Mouse (Mus musculus) gastrocnemius, postnatal 4 days (tissue): ENCODE measurements around the gene Gm20388. TPM values are rescaled to one million over a fixed set of nuclear protein-coding genes. Genes with fewer than 3 reads are reported as not detected.

Source experiments
- DNase-seq, 2 experiments: peaks; one replicate each; pipeline ENCODE4 v3.0.0; 2021 to 2022; ENCODE audit warnings: low spot score in 2 of 2, mixed read lengths in 2 of 2
- total RNA-seq, 2 experiments: library from RNA; stranded (reverse); gene quantifications; 2 replicates each; pipeline ENCODE4 v1.2.3; 2021

Gm20388 gene
- total RNA-seq, 2 experiments from 2014 or later, result 12.8 to 22.8 TPM

DNA sequence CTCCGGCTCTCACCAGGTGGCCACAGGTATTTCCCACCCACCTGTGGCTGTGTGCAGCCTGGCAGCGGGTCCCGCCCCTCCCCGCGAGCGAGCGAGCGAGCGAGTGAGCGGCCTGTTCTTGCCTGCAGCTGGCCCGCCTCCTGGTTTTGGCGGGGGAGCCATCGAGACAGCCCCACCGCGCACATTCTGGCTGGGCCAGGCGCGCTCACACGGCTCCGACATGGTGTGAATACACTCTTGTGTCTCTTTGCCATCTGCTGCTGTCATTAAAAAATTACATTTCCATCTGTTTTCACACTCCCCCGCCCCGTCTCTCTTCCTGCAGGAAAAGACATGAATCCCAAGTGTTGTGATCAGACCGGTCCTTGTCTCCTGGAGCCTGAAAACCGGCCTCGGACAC, 687.9 kb downstream of the Gm20388 start:
- DNase-seq, result peak; percentile 43 to 60

DNA sequence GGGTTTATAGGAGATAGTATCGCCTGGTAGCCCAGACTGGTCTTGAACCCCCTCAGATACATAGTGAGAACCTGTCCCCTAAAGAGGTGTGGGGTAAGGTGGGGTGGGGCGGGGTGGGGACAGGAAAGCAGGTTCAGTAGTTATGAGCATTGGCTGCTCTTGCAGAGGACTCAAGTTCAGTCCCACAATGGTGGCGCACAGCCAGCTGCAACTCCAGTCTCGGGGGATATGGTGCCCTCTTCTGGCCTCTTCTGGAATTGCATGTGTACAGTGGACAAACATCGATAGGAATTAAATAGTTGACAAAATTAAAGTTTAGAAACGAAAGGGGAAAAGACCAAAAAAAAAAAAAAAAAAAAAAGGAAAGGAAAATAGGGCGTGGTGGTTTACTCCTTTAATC, 688.9 kb downstream of the Gm20388 start:
- DNase-seq, result peak; percentile 80 to 85

DNA sequence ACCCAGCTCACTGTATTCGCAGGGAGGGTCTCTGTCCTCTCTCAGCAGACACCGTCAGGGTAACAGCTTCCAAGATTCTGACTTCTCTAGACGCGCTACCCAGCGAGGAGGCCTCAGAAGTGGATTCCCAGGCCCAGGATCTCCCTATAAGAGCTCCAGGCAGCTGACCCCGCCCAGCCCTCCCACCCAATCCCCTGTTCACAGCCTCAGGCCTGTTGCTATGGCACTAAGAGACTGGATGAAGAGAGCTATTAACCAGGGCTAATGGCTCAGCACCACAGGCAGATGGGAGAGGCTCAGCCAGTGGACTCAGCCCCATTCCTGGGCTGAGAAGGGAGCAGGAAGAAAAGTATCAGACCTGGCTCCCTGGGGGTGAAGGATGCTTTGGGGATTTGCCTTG, 692.0 kb downstream of the Gm20388 start:
- no peak for DNase-seq

DNA sequence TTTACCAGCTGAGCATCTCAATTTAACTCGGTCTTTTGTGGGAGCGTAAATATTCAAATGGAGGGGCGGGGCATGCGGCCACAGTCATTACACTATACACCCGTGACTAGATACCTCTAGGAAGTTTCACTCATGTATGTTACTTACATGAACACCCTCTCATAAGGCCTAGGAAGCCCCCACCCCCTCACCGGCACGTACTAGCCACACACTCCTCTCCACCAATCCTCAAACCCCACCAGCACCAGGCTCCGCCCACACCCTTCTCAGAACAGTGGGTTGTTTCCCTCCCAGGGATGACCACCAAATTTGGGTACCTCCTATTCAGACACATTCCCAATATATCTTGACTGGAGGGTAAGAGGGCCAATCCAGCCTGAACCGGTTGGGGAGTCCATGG, 696.8 kb downstream of the Gm20388 start:
- no peak for DNase-seq

DNA sequence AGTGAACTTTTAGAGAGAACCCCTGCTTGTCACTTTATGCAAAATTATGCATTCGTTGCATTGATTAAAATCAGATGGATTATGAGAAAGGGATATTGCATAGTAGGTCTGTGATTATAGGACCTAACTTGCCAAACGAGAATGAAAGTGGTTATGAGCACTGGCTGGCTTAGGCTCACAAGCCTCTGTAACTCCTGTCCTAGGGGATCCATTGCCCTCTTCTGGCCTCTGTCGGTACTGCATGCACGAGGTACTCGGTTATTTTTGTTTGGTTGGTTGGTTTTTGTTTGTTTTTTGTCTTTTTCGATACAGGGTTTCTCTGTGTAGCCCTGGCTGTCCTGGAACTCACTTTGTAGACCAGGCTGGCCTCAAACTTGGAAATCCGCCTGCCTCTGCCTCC, 697.2 kb downstream of the Gm20388 start:
- peak; percentile 49 to 75 for DNase-seq

DNA sequence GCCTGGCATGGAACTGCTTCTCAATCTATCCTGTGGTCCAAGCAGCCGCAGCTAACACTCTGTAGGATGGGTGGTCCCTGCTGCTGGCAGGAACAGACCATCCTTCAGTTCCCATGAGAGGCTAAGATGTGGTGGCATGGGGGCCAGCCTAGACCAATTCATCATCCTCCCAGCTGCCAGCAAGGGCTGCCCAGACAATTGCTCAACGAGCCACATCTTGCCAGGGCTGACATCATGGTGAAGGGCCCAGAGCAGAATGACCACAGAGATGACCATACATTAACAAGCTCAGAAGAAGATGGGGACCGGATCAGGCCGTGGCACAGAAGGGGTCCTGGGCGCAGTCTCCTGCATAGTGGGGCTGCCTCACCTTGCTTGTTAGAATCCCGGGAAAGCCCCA, 700.2 kb downstream of the Gm20388 start:
- DNase-seq, result no peak

DNA sequence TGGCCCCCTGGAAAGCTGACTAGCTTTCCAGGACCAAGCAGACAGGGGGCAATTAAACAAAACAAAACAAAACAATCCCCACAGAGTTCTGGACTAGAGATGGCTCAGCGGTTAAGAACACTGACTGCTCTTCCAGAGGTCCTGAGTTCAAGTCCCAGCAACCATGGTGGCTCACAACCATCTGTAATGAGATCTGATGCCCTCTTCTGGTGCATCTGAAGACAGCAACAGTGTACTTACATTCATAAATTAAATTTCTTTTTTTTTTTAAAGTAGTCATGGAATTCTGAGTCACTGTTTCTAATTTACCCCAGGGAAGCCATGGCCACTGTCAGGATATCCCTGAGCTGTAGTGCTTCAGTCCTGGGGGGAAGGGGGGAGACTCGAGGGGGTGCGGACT, 703.9 kb downstream of the Gm20388 start:
- no peak for DNase-seq

DNA sequence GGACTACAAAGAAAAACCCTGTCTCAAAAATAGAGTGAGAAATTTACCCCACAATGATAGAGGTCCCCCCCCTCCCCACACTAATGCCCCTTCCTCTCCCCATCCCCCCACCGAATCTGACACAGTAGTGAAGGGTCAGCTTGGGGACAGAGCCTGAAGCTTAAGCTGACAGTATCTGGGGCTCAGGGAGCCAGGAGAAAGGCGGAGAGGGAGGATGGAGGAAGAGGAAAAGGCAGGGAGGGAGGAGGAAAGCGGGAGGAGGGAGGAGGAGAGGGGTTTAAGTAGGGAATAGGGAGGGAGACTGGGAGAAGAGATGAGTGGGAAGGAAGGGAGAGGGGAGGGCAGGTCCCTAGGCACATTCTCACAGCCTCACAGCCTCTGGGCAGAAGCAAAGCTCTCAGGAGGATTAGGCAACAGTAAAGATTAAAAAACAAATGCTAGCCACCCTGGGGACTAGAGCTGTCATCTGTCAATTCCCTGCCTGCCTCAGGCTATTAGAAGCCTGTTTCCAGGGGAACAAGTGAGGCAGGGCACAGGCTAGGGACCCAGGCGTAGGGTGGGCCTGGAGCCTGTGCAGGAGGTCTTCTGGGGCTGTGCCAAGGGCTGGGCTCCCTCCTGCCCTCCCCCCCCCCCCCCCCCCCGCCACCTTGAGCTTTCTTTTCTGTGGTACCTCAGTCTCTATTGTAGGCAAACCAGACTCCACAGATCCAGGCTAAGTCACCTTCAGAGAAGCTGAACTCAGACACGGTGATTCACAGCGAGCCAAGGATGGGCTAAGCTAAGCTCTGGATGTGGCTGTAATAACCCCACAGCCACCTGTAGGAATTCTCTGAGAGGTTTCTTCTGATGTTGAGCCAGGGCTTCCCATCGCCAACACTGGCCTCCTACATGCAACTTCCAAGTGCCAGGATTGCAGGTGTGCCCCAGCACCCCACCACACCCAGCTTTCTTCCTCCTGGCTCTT, 706.3 kb downstream of the Gm20388 start:
- DNase-seq, result no peak

DNA sequence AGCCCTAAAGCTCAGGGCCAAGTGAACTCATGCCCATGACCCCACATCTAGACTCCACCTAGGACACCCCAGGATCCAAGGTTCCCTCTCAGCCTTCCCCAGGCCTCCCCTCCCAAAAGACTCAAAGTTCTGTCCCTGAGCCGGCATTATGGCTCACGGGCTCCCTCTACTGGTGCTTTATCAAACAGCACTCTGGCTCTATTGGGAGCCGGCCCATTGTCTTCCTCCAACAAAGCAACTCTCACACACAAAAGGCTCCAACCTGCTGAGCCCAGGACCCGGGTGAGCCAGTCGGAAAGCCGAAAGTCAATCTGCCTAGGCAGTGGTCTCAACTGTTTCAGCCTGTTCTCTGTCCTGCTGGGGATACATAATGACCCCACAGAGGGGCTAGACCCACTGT, 707.5 kb downstream of the Gm20388 start:
- peak in 1 of 2 experiments; percentile 70 for DNase-seq

DNA sequence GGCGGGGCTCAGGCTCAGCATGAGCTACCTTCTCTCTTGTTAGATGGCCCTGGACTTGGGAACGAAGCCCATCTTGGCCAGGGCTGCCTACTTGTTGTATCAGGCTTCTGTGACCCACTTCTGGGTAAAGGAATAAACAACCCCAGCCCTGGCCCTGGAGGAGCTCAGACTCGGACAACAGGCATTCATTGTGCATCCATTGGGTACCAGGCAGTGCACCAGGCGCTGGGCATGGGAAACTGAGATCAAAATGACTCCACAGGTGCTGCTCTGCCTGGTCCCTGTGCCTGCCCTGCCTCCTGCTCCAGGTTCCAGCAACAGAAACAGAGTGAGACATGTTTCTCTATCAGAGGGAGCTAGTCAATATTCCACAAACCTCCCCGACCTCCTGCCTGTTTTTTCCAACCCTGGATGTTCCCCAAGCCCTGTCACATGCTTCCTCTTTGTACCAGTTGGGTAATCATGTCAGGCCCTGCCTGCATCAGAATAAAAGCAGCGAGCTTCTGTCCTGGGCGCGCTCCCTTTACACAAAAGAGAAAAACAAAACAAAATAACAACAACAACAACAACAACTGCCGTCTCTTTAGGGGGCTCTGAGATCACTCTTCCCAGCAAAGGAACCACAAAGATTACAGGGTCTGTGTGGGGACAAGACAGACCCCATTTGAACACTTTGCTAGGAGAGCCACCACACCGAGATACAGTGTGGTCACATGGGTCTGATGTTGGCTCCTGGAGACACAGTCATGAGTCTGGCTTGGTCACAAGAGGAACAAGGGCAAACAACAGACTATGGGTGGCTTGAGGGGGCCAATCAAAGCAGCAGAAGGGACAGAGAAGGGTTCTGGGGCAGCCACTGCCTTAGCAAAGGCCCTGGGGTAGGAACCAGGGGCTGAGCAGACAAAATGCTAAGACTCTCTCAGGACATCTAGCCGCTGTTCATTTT, 708.9 kb downstream of the Gm20388 start:
- DNase-seq, result no peak

DNA sequence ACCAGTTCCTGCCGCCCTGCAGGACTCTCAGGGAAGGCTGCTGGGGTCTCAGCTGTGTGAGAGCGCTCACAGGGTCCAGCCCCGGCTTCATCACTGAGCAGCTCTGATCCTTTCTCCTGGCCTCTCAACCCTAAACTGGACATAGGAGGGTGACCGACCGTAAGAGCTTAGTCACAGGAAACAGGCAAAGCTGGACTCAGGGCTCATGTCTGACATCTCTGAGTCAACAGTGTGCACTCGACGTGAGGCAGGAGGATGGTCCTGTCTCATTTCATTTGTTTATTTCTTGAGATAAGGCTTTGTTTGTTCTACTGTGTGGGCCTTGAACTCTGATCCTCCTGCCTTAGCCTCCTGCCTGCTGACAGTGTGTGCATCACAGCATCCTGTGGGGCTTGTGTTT, 709.8 kb downstream of the Gm20388 start:
- DNase-seq, result no peak

DNA sequence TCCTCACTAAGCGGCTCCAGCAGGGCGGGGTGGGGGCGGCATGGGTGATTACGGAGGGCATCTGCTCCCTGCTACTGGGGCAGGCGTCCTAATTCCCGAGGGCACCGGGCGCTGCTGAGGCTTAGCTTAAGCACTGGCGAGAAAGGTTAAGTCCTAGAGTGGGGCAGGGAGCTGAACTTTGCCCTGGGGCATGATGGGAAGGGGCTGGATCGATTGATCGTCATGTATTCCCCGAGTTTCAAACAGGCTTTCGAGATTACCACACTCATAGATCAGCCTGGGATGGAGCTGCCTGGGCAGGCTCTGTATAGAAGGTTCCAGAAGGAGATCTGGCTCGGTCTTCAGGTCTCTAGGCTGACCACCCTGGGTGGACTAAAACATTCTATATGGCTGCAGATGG, 711.5 kb downstream of the Gm20388 start:
- no peak for DNase-seq

DNA sequence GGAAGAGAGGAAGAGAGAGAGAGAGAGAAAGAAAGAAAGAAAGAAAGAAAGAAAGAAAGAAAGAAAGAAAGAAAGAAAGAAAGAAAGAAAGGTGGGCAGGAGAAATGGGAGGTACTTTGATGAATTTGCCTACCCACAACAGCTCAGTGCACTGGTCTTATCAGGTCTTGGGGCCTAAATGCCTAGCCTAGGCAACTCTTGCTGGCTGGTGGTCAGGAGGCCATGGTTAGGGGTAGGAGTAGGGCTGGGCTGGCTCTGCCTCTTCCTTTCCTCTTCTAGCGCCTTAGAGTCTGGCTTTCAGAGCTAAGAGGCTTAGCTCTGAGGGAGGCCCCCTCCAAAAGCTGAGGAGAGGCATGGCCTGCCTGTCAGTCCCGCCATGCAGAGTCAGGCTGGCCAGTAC, 713.0 kb downstream of the Gm20388 start:
- no peak for DNase-seq

DNA sequence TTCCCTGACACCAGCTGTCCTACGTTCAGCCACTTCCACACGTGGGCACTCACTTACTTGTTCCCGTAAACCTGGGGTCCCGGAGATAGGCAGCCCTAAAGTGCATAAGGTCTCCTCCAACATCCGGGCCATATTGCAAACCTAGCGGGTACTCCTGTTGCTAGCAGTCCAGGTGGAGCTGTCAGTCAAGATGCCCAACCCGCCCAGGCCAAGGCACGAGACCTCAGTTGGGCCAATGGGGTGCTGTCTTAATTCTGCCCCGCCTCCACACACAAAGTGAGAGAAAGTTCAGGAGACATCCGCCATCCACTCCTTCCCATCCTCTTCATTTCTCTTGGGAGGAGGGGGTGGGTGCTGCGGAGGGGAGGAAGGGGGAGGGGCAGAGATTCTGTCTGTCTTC, 715.8 kb downstream of the Gm20388 start:
- no peak for DNase-seq

DNA sequence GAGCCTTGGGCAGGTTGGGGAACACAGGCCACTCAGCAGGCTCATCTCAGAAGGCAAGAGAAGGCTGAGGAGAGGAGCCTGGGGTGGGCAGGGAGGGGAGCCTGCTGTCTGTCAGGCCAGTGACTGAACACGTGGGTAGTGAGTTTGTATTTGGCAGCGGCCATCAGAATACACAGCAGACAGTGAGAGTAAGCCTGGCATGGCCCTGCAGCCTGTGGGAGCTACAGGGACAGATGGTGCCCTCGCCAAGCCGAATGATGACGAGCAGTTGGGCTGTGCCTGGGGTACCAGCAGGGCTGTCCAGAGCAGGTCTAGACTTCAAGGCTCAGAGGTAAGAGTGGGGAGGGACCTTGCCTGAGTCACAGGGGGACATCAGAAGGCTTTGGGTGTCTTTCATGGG, 716.7 kb downstream of the Gm20388 start:
- no peak for DNase-seq

DNA sequence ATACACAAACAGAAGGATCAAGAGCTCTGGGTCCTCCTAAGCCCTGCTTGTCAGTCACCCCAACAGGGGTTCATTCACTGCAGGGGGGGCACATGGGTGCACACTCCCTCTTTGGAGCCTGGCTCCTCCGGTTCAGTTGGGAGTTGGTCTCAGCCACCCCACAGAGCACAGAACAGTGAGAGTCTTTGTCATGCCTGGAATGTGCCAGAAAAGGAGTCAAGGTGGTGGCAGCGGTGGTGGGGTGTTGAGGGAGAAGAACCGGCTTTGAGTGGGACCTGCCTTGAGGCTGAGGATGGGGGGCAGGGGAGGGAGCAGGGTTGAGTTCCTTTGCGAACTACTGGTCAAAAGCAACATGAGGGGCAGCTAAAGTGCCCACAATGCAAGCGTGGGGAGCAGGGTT, 719.4 kb downstream of the Gm20388 start:
- DNase-seq, result no peak

DNA sequence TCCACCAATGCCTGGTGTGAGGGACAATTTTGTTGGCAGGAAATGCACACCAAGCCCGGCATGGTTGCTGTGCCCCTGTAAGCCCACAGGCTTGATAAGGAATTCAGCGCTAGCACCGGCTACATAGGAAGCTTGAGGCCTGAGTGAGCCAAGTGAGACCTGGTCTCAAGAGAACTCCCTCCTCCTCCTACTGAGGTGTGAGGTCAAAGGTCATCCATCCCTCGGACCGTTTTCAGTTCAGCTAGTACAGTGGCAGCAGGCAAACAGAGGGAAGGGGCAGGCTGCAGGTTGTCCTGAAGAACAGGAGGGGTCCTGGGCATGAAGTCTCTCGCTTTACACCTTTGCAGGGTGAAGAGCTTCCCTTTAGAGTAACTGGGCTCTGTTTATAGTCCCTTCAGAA, 720.2 kb downstream of the Gm20388 start:
- DNase-seq, result no peak

DNA sequence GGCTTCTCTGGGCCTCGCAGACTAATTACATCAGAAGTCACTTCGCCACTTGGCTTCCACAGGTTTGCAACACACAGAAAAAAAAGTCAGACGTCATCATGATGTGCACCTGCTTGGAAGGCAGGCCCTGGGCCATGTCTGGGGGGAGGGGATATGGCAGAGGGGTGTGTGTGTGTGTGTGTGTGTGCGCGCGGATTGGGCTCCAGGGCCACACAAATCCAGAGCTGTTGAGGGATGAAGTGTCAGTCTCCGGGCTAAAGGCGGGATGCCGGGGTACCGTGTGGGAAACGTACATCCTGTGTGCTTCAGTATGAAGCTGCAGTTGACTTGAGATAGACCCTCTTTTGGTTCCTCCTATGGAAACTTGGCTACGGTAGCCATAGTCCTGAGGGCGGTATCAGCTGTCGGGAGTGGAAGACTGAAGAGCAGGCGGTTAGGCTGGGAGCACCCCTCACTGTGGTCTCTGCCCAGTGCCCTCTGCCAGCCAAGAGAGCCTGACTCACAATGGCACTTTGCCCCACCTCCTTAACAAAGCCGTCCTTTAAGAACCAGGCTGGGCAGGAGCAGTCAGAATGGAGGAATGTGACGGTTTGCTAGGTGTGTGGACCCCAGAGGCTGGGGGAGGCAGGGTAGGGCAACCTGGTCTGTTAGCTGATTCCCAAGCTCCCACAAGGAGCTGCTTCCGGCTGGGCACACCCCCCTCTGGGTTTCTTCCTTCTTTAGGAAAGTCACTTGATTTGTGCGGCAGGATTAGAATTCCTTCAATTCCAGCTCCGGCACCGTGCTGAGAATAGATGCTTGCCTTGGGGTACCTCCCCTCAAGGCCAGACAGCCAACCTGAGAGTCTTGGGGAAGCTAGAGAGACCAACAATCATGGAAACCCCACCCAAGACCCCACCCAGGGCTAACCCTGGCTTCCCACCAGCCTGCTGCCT, 721.1 kb downstream of the Gm20388 start:
- no peak for DNase-seq

DNA sequence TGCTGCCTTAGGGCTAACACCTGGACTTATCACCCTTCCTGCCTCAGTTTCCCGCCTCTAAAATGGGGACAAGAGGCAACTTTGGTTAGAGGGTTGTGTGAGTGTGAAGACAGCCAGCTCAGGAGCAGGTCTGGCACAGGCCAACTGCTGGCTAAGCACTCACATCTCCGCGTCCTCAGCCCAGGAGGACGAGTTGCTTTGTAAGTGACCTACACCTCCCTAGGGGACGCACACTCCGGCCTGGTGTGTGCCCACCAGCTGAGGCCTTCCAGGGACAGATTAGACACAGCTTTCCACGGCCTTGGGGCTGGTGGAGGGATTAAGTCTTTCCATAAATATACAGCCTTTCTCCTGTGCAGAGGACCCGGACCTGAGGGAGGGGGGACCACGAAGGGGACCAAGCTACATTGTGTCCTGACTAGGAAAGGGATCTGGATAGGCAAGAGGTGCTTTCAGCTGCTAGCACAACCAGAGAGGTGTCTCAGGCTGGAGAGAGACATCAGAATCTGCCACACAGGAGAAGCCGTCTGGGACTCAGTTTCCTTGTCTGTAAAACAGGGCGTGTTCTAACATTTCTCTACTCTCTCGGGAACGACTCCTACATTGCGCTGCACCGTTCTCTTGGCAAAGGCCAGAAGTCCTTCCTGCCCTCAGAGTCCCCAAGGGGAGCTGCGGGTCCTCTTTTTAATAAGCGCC, 722.5 kb downstream of the Gm20388 start:
- no peak for DNase-seq

DNA sequence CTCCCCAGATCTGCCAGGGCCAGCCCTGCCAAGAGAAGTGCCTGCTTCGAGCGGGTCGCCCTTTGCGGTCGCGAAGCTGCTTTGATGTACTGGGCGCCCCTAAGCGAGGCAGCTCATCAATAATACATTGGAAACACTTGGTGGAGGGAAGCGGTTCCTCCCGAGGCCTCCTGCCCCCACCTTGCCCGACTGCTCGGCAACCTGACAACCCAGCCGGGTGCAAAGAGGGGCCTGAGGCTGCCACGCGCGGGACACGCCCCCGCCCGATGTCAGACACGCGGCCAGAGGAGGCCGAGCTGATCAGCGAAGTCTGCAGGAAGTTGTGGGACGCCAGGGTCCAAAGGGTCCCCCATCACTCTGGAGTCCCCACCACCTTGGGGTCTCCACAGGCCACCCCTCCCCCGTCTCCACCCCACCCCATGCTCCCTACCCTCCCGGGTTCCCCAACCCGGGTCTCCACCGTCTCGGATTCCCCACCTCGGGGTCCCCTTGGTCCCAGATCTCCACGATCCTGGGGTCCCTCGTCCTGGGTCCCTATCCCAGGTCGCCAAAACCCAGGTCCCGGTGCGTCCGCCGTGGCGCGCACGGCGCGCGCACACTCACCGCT, 723.1 kb downstream of the Gm20388 start:
- DNase-seq, result no peak
